Mouse (Mus musculus) embryonic fibroblast, embryonic 13.5 days (primary cell): ENCODE data around the gene Agpat4. TPM values are rescaled to one million over a fixed set of nuclear protein-coding genes. Genes with fewer than 3 reads are reported as not detected.

ENCODE experiments used
- H3K27ac ChIP-seq: 2 replicates; pipeline ENCODE4 v1.5.1; 2012; ENCODE audit warnings: low read length, control low read depth, inconsistent platforms; ENCODE audit not compliant: insufficient read depth
- H3K4me1 ChIP-seq: 2 replicates; pipeline ENCODE4 v1.6.1; 2011; ENCODE audit warnings: low read length; ENCODE audit not compliant: control insufficient read depth, insufficient read depth
- H3K4me3 ChIP-seq: 2 replicates; pipeline ENCODE4 v1.5.1; 2011; ENCODE audit warnings: mild to moderate bottlenecking, control low read depth, low read length; ENCODE audit not compliant: insufficient read depth
- CTCF ChIP-seq: IDR thresholded peaks from 2 replicates; pipeline ENCODE4 v1.5.1; 2011; ENCODE audit warnings: mild to moderate bottlenecking, control low read depth, low read length, moderate library complexity, borderline replicate concordance; ENCODE audit not compliant: insufficient read depth
- POLR2A ChIP-seq: IDR thresholded peaks from 2 replicates; pipeline ENCODE4 v1.6.1; 2011; ENCODE audit warnings: low read depth, mild to moderate bottlenecking, control low read depth, low read length, moderate library complexity
- polyA plus RNA-seq: library from polyadenylated mRNA; stranded (reverse); fragments of >200 nt; gene quantifications from 2 replicates; pipeline ENCODE4 v1.2.4, GENCODE M21; 2011; ENCODE audit warnings: low read depth; ENCODE audit not compliant: missing spikeins, insufficient read length

Gene Agpat4
- polyA plus RNA-seq, 1 experiment, result 37.0 TPM

DNA sequence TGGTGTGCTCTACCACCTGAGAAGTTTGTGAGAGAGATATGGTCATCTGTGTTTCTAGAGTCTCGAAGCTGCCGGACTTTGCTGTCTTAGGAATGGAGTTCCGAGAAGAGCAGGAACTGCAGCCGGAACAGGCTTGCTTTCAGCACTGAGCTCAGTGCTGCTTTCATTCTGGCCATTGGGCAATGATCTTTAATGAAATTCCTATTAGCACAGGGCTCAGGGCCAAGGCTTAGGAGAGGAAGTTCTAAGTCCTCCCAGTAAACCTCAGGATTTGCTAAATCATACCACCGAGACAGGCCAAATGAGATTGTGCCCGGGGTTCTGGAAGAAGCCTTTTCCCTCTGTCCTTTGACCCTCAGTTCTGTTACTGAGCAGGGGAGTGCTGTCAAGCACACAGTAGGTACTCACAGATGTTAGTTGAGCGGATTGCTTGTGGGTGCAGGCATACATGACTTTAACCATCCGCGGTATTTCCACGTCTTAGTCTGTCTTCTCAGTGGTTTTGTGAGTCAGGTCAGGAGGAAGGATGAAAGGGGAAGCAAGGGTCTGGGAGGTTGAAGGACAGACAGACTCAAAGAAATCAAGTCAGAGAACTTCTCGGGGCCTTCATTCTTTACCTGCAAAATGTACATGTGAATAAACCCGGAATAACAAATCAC is 16.6 kb downstream of the Agpat4 start:
- no peak for TF ChIP-seq POLR2A
- no peak for TF ChIP-seq CTCF
- Histone ChIP-seq H3K4me1 (no peaks in the 10 kb centered on the region), H3K4me3 (no peak overlapping the region), H3K27ac (no peak overlapping the region)

DNA sequence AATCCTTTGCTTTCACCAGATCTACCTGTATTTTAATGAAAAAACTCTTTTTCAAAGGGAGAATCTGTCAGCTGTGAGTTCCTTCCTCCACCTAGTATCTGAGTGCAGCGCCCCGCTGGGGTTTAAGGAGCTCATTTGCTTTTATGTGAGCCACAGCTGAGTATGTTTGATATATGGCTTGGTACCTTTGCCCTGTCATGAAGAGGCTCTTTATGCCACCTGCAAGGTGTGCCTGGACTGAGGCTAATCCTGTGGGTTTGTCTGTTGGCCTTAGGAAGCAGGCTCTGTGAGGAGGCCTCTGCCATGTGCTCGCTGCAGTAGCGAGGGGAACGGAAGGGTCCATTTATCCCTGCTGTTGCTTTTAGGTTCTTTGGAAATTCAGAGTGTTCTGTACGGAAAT is 19.9 kb downstream of the Agpat4 start:
- Histone ChIP-seq H3K27ac (no peak overlapping the region), H3K4me1 (no peaks in the 10 kb centered on the region), H3K4me3 (no peak overlapping the region)
- TF ChIP-seq CTCF (no peak), POLR2A (no peak)

DNA sequence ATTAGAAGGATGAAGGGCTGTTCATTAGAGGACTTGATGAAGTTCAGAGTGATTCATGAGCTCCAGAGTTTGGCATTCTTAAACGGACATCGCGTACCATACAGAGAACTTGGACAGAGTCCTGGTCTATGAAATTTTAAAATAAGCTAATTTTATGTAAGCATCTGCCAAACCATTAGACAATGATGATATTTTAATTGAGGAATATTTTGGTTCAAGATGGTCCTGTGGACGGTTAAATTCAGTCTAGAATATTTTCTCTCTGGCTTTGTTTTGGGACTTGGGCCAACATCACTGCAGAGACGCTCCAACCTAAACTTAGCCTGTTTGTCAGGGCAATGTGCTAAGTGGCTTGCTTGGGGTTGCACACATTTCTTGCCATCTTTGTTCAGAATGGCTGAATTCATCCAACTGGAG is 25.5 kb downstream of the Agpat4 start:
- H3K4me3 ChIP-seq, result no peak overlapping the region
- no peak for TF ChIP-seq CTCF
- no peak for TF ChIP-seq POLR2A
- H3K27ac ChIP-seq, result no peak overlapping the region
- H3K4me1 ChIP-seq, result no peaks in the 10 kb centered on the region

DNA sequence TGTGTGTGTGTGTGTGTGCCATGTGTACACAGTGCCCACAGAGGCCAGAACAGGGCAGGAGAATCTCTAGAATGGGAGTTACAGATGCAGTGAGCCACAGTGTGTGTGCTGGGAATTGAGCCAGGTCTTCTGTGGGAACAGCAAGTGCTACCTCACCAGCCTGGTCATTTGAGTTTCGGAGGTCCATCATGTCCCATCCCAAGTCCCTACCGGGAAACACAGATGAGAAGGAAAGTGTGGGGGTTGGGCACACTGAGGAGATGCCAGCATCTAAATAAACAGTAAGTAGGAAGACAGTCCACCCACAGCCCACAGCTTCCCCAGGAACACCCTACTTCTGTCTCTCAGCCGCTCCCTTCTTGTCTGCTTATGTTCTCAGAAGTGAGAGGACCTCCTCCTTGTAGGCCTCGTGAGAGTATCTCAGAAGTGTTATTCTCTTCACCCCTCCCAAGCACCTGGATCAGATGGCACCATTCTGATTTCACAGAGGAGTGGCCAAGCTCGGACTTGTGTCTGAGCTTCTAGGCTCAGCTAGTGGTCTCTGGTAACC is 27.7 kb downstream of the Agpat4 start:
- no peaks in the 10 kb centered on the region for H3K4me1 ChIP-seq
- no peak overlapping the region for H3K27ac ChIP-seq
- TF ChIP-seq POLR2A, result no peak
- TF ChIP-seq CTCF, result no peak
- H3K4me3 ChIP-seq, result no peak overlapping the region

DNA sequence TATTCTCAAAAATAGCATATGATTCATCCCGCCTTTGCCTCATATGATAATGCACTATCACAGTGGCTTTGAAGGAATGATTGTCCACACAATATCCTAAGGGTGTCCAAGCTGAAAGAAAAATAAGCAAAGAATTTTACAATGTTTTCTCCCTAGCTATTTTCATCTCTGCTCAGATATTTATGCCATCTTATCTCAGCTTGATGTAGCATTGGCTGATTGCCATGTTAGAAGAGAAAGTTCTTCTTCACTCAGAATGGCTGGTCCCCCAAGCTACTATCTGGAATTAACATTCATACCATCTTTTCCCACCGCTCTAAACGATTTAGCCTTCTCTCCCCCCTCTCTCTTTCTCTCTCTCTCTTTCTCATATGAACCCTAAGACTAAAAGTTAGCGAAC is 29.3 kb downstream of the Agpat4 start:
- no peak for TF ChIP-seq POLR2A
- Histone ChIP-seq H3K27ac (no peak overlapping the region), H3K4me1 (no peaks in the 10 kb centered on the region), H3K4me3 (no peak overlapping the region)

DNA sequence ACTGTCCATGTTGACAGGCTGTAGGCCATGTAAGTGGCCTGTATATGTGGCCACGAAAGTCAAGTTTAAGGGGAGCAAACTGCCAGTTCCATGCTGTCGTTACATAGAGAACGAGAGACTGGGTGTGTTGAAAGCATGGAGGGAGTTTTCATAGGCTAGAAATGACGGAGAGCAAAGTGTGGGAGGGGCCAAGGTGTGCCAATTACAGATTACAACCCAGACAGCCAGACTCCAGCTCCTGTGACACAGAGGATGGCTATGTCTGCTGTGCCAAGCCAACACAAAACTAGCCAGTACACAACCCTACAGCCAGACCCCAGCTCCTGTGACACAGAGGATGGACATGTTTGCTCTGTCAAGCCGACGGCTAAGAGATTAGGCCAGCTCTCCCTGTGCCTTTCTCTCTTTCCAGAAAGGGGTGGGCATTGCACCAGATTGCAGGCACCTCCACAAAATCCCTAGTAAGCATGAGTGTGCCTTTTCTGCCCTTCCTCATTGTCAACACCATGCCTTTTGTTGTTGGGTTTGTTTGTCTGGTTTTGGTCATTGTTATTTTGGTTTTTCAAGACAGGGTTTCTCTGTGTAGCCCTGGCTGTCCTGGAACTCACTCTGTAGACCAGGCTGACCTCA is 30.8 kb downstream of the Agpat4 start:
- H3K4me3 ChIP-seq, result no peak overlapping the region
- TF ChIP-seq CTCF (no peak), POLR2A (no peak)
- H3K4me1 ChIP-seq, result no peaks in the 10 kb centered on the region
- no peak overlapping the region for H3K27ac ChIP-seq

DNA sequence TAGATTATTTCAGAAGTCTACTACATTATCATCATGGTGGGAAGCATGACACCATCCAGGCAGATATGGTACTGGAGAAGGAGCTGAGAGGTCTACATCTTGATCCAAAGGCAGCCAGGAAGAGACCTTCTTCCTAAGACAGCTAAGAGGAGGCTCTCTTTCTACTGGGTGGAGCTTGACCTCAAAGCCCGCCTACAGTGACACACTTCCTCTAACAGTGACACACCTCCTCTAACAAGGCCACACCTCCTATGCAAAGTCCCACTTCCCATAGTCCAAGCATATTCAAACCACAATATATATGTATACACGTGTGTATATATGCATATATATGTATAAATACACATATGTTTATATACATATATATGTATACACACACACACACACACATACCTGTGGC is 32.5 kb downstream of the Agpat4 start:
- no peaks in the 10 kb centered on the region for H3K4me1 ChIP-seq
- TF ChIP-seq POLR2A, result no peak
- TF ChIP-seq CTCF, result no peak
- no peak overlapping the region for H3K27ac ChIP-seq
- no peak overlapping the region for H3K4me3 ChIP-seq

DNA sequence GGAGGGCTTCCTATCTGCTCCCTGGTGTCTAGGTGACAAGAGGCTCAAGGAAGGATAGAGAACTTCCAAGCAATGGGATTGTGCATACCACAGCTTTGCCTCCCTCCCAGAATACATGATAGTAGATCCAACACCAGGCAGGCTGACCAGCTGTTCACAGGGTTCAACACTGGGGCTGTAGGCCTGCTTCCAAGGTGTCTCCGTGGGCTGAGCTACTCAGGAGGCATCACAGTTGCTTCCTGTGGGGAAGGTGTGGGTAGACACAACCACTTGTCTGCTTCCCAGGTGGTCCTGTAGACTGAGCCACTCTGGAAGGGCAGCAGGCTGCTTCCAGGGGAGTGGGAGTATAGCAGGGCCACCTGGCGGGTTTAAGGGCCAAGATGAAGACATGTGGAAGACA is 35.8 kb downstream of the Agpat4 start:
- H3K27ac ChIP-seq, result no peak overlapping the region
- H3K4me1 ChIP-seq, result no peaks in the 10 kb centered on the region
- TF ChIP-seq POLR2A (no peak), CTCF (no peak)

DNA sequence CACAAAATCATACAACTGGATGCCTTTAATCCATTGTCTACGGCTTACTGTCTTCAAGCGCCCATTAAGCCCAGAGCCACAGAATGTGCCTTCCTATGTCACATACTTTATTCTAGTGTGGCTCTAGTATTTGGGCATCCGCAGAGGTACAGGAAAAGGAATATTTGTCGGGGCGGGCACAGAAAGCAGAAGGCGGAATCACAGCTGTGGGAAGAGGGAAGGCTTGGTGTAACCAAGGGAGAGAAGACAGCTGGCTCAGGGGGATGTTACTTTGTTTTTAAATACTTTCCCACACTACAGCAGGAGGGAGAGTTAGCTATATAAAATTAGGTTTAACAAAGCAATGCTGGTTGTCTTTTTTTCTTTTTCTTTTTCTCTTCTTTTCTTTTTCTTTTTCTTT is 36.7 kb downstream of the Agpat4 start:
- Histone ChIP-seq H3K4me3 (no peak overlapping the region), H3K4me1 (no peaks in the 10 kb centered on the region), H3K27ac (no peak overlapping the region)
- TF ChIP-seq CTCF (no peak), POLR2A (no peak)

More for the DNA sequence above, 35.8 kb downstream of the Agpat4 start:
- H3K4me3 ChIP-seq, result no peak overlapping the region

DNA sequence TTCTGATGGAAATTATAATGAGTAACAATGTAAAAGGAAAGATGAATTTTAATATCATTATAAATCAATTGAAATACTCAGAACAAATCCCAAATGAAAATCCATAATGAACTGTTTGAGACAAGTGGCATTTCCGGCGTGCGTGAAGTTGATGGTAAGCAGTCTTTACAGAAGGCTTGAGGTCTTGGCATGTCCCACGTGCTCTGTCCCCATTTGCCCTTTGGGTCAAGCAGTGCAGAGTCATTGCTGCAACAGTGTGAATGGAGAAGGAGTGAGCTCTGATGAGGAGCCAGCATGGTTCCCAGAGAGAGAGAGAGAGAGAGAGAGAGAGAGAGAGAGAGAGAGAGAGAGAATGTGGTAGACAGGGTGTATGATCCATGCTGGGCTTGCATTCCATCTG is 37.4 kb downstream of the Agpat4 start:
- H3K27ac ChIP-seq, result no peak overlapping the region
- H3K4me3 ChIP-seq, result no peak overlapping the region
- TF ChIP-seq POLR2A, result no peak
- no peak for TF ChIP-seq CTCF
- no peaks in the 10 kb centered on the region for H3K4me1 ChIP-seq
